Mouse (Mus musculus) neural tube, postnatal 0 days (tissue): ENCODE data around the gene Phlda2. TPM values are rescaled to one million over a fixed set of nuclear protein-coding genes. Genes with fewer than 3 reads are reported as not detected.

Source experiments
- polyA plus RNA-seq: library from polyadenylated mRNA; unstranded; fragments of >200 nt; fragmentation: Nextera tagmentation; extraction: Ambion mirVana; gene quantifications from 2 replicates; pipeline ENCODE4 v1.2.1, GENCODE M21; 2015

The Phlda2 gene
- polyA plus RNA-seq: 0.43 TPM in 2 replicates

DNA sequence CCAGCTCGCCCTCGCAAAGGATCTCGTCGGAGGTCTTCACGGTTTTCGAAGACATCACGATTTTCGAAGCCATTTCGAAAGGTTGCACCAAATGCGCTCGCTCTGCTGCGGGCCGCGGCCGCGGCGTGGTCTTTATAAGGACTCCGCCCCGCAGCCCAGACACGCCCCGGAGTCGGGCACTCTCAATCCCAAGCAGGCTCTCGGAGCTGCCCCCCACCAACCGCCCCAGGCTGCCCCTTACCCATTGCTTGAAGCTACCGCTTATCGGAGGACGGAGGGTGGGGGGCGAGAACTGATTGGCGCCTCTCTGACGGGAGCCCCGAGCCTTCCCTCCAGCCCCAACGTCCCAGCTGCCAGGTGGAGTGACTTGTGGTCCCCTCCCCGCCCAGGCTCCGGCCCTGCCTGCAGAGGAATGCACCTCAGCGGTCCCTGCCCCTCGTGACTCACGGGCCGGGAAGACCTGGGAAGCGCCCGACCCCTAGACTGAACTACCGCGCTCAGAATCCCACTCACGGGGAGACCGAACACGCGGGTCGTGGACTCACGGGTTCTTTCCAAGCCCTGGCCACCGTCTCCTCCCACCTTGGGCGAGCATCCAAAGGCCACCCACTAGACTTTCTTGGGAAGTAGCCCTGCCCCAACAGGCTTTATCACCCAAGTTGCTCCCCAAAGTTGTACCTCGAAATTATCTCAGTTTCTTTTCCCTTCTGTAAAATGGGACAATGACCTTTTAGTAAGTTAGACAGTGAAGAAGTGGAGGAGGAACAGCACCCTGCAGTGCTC is at the start of gene Phlda2:
TSS of gene Phlda2 (minus strand) at position 733 of the 783 bp plus-strand sequence.

DNA sequence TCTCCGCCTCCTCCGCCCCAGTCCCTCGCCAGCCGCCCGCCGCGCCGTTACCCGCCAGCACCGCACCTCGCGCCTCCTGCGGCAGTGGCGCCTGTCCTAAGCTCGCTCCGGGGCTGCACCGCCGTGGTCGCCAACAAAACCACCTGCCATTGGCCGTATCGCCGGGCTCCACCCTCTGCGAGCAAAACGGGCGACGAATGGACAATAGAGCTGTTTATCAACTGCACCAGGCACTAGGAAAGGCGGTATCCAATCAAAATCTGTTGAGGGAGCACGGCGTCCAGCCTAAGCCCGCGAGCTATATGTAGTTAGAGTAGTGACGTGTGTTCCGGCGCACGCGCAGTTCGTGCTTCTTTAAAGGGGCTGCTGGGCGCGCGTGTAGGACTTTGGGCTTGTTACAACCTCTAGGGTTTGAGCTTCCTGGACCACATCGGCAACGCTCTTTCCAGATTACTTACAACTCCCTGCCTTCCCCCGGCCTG is 46.1 kb upstream of the Phlda2 start, which contains the start of gene Nap1l4:
TSS of gene Nap1l4 (minus strand) at position 131 of the 482 bp plus-strand sequence.

DNA sequence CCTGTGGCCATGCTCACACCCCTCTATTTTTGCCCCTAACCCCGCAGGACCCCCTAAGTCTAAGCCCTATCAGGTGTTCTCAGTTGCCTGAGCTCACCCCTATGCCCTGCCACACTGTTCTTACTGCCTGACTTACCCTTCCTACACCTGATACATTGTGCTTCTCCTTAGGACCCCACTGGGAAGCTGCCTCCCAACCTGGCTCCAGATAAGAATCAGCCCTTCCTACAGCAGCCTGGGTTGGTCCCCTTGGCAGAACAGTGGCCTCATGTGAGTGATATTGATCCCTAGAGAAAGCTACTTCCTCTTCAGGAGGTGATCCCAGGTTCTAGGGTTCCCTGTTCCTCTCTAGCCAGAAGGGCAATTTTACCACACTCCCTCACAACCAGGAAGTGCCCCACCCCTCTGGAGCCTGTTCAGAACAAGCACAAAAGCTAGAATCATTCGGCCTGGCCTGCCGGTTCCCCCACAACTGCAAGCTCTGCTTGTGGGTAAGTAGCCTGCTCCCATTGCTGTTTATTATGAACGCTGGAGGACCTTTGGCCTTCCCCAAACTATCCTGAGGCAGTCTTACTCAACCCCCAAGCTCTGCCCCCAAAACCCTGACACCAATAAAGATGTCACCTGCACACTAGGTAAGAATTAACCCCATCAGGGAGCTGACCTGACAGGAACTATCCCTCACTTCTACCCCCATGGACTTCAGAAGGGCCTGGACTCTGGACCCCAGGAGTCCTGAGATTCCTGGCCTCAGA is 29.4 kb downstream of the Phlda2 start, which contains the start of gene Slc22a18:
TSS of gene Slc22a18 (plus strand) at position 390 of the 755 bp plus-strand sequence.

DNA sequence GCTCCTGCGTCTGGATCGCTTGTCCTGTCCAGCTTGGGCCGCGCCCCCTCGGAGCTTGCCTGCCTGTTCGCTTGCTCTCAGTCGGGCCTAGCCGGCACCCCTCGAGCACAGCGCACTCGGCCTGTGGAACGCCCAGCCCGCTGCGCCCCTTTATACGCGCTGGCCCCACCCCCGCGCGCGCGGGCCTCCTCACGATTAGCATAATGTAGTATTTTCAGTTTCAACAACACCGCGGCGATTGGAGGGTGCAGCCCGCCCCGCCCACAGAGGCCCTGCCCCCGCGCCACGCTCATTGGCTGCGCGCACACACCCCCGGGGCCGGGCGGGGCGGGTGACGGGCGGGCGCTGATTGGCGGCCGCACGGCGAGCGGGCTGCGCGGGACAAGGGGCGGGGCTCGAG is 42.1 kb downstream of the Phlda2 start, which contains the start of gene Cdkn1c:
TSS of gene Cdkn1c (minus strand) at position 177 of the 400 bp plus-strand sequence.

Other genes starting within 250 kb of the Phlda2 start
- gene Cdkn1c, start 42.1 kb downstream of the Phlda2 start, polyA plus RNA-seq: 161 and 188 TPM in 2 replicates
- gene Slc22a18, start 29.4 kb downstream of the Phlda2 start, polyA plus RNA-seq: 1.1 and 1.7 TPM in 2 replicates
- gene Nap1l4, start 46.0 kb upstream of the Phlda2 start, polyA plus RNA-seq: 210 and 240 TPM in 2 replicates
- gene Cars, start 96.9 kb upstream of the Phlda2 start, polyA plus RNA-seq: 64.1 and 70.4 TPM in 2 replicates
- gene Tnfrsf26, start 125.6 kb upstream of the Phlda2 start, polyA plus RNA-seq: 0.06 and 0.15 TPM in 2 replicates
- 5.6 and 5.9 TPM in 2 replicates for gene Tnfrsf22, start 146.5 kb upstream of the Phlda2 start, polyA plus RNA-seq
- gene Tnfrsf23, start 182.7 kb upstream of the Phlda2 start, polyA plus RNA-seq: 0.87 and 0.94 TPM in 2 replicates